In genomic region chr1:157137132-157137853, GRCm38 (mm10) we compare ENCODE assay signal across 9 mouse cellular contexts. TPM values are rescaled to one million over a fixed set of nuclear protein-coding genes. Genes with fewer than 3 reads are reported as not detected.
DNase-seq lines count a peak whose midpoint lies in the region; ATAC-seq and TF ChIP-seq lines count a peak whose summit lies in the region.
"Had no signal": no experiment of that assay in that cellular context is flagged by ENCODE, and none has a peak within 500 bp of the region (broad histone marks: within the 10 kb centered on the region; RNA-seq: fewer than 3 reads in every experiment).

No protein-coding gene starts in this region.

- no peaks in the 10 kb centered on the region for H3K9me3 ChIP-seq in hindbrain, postnatal 0 days (ENCODE audit: low read length)
- no peaks in the 10 kb centered on the region for H3K9me3 ChIP-seq in hindbrain, embryonic 11.5 days (ENCODE audit: control insufficient read depth, low read length)

- no peak overlapping the region for H3K9ac ChIP-seq in hindbrain, postnatal 0 days (replicated peaks; ENCODE audit: low read length)
- H3K9ac ChIP-seq in hindbrain, embryonic 11.5 days (ENCODE audit: low read depth, low read length): no peak overlapping the region

- peak; percentile 78 for ATAC-seq in hindbrain, postnatal 0 days
- no peak for ATAC-seq in hindbrain, embryonic 11.5 days (ENCODE audit: low FRiP score)

- H3K27me3 ChIP-seq in hindbrain, postnatal 0 days (ENCODE audit: insufficient read depth, low read length): no peaks in the 10 kb centered on the region
- H3K27me3 ChIP-seq in hindbrain, embryonic 11.5 days (ENCODE audit: control insufficient read depth, insufficient read depth, low read length): no peaks in the 10 kb centered on the region

- WGBS in hindbrain, postnatal 0 days: 59% methylated on average over 9 of the region's 9 CpGs
- WGBS in hindbrain, embryonic 11.5 days: 88% methylated on average over 9 of the region's 9 CpGs

- peak; percentile 80 for DNase-seq in hindbrain, postnatal 0 days (ENCODE audit: low spot score)
- DNase-seq in hindbrain, embryonic 11.5 days (ENCODE audit: low spot score): no peak
- DNase-seq in 3T3-L1 (ENCODE audit: low read depth, low spot score): peak; percentile 4
- peak; percentile 79 for DNase-seq in brain, embryonic 14.5 days (ENCODE audit: low read depth)
- peak in 1 of 2 experiments; percentile 28 for DNase-seq in layer of hippocampus, adult 2 months (ENCODE audit: low spot score in 2 of 2)
- no peak for DNase-seq in thymus, postnatal 0 days (ENCODE audit: low spot score)
- no peak for DNase-seq in gastrocnemius, adult 18-20 months (ENCODE audit: low spot score)
- DNase-seq in embryo, embryonic 11 days: no peak

- no peak overlapping the region for H3K27ac ChIP-seq in hindbrain, postnatal 0 days
- H3K27ac ChIP-seq in hindbrain, embryonic 11.5 days (ENCODE audit: low read depth, low read length): no peak overlapping the region
- H3K27ac ChIP-seq in layer of hippocampus, adult 2 months: no peak overlapping the region

- H3K4me3 ChIP-seq in hindbrain, postnatal 0 days (ENCODE audit: low read length): no peak overlapping the region
- no peak overlapping the region for H3K4me3 ChIP-seq in hindbrain, embryonic 11.5 days (ENCODE audit: low read depth, low read length)
- no peak overlapping the region for H3K4me3 ChIP-seq in layer of hippocampus, adult 2 months
- H3K4me3 ChIP-seq: myocyte had no signal

- H3K4me2 ChIP-seq in hindbrain, postnatal 0 days (ENCODE audit: low read depth, low read length): no peak overlapping the region
- no peak overlapping the region for H3K4me2 ChIP-seq in hindbrain, embryonic 11.5 days (replicated peaks; ENCODE audit: low read depth, low read length)

- H3K36me3 ChIP-seq in hindbrain, postnatal 0 days (ENCODE audit: insufficient read depth, low read length): 0 out of 2 replicates have a peak, but pooled peaks cover 7% of the 10 kb centered on the region
- no peaks in the 10 kb centered on the region for H3K36me3 ChIP-seq in hindbrain, embryonic 11.5 days (ENCODE audit: control insufficient read depth, insufficient read depth, low read length)

- H3K4me1 ChIP-seq in hindbrain, postnatal 0 days (ENCODE audit: insufficient read depth, low read length): no peaks in the 10 kb centered on the region
- no peaks in the 10 kb centered on the region for H3K4me1 ChIP-seq in hindbrain, embryonic 11.5 days (replicated peaks; ENCODE audit: control insufficient read depth, insufficient read depth, low read length)

- no peak for TF ChIP-seq POLR2A in brain, embryonic 14.5 days (IDR thresholded peaks at IDR 0.05; ENCODE audit: borderline replicate concordance, extremely low read depth, insufficient read depth, insufficient read length, poor library complexity, severe bottlenecking)

- peak; percentile 53 for TF ChIP-seq CTCF in hindbrain, postnatal 0 days (IDR thresholded peaks at IDR 0.05; ENCODE audit: low read depth)
- TF ChIP-seq CTCF in brain, embryonic 14.5 days (IDR thresholded peaks at IDR 0.05; ENCODE audit: borderline replicate concordance, extremely low read depth, insufficient read depth, insufficient read length): no peak
- peak; percentile 65 for TF ChIP-seq CTCF in layer of hippocampus, adult 2 months (conservative IDR thresholded peaks at IDR 0.05)

RNA-seq across cellular contexts. Expression of gene Tex35, which starts 28.8 kb away (rescaled TPM):
- not detected in 2 replicates for total RNA-seq in hindbrain, postnatal 0 days (2014; rRNA removed)
- not detected in 2 replicates for polyA plus RNA-seq in hindbrain, postnatal 0 days (2015; fragmentation: Nextera tagmentation; extraction: Ambion mirVana)
- not detected in 2 replicates for polyA plus RNA-seq in hindbrain, embryonic 11.5 days (2014; fragmentation: Nextera tagmentation; extraction: Ambion mirVana)
- 0.11 and 0.15 TPM in 2 replicates for polyA plus RNA-seq in brain, embryonic 14.5 days (2012; rRNA removed)
- not detected for total RNA-seq in layer of hippocampus, adult 2 months (2021)
- polyA plus RNA-seq in thymus, postnatal 0 days (2015; fragmentation: Nextera tagmentation; extraction: Ambion mirVana): 0.53 TPM in 1 of 2 replicates, not detected in the other
- total RNA-seq in gastrocnemius, adult 18-20 months (2021): not detected

Comparison
In these comparisons a context has a peak if more than half of its experiments do, and no peak if none do; other contexts are left out.
1. DNase-seq: peak in hindbrain, postnatal 0 days (single experiment), 3T3-L1 (single experiment) and brain, embryonic 14.5 days (single experiment); none in hindbrain, embryonic 11.5 days (single experiment), thymus, postnatal 0 days (single experiment), gastrocnemius, adult 18-20 months (single experiment) and embryo, embryonic 11 days (single experiment).